Mouse (Mus musculus) neural tube, embryonic 13.5 days (tissue): ENCODE data around the gene Fbxl16. TPM values are rescaled to one million over a fixed set of nuclear protein-coding genes. Genes with fewer than 3 reads are reported as not detected.

Source experiments
- microRNA-seq: library from miRNA; unstranded; fragments of <30 nt; microRNA quantifications from one replicate; pipeline ENCODE4, GENCODE M21; 2016
- polyA plus RNA-seq: library from polyadenylated mRNA; unstranded; fragments of >200 nt; fragmentation: Nextera tagmentation; extraction: Ambion mirVana; gene quantifications from 2 replicates; pipeline ENCODE4 v1.2.1, GENCODE M21; 2015

Gene Fbxl16
- polyA plus RNA-seq, 1 experiment from 2014 or later: 31.8 TPM

Small RNA genes within 50 kb of the gene (microRNA-seq; reads per million reads assigned to microRNA genes)
- gene Mir3082 (0.44 reads per million), gene Mir6966 (not detected)

Other genes starting within 250 kb of the Fbxl16 start
- gene Sox8, start 238.4 kb upstream of the Fbxl16 start, polyA plus RNA-seq: 10.8 and 11.6 TPM in 2 replicates
- 24.9 and 26.2 TPM in 2 replicates for gene Lmf1, start 230.0 kb upstream of the Fbxl16 start, polyA plus RNA-seq
- 2.1 and 2.8 TPM in 2 replicates for gene Gng13, start 91.9 kb upstream of the Fbxl16 start, polyA plus RNA-seq
- 7.3 and 9.1 TPM in 2 replicates for gene Chtf18, start 81.7 kb upstream of the Fbxl16 start, polyA plus RNA-seq
- 20.4 and 24.4 TPM in 2 replicates for gene Rpusd1, start 81.4 kb upstream of the Fbxl16 start, polyA plus RNA-seq
- gene Mslnl, start 73.0 kb upstream of the Fbxl16 start, polyA plus RNA-seq: not detected in 2 replicates
- 0.29 and 0.54 TPM in 2 replicates for gene Msln, start 54.7 kb upstream of the Fbxl16 start, polyA plus RNA-seq
- 26.4 and 26.6 TPM in 2 replicates for gene Narfl, start 35.3 kb upstream of the Fbxl16 start, polyA plus RNA-seq
- gene Haghl, start 23.4 kb upstream of the Fbxl16 start, polyA plus RNA-seq: 101 and 107 TPM in 2 replicates
- 0.33 and 0.39 TPM in 2 replicates for gene Ccdc78, start 22.5 kb upstream of the Fbxl16 start, polyA plus RNA-seq
- 70.5 and 73.6 TPM in 2 replicates for gene Fam173a, start 16.2 kb upstream of the Fbxl16 start, polyA plus RNA-seq
- gene AC134908.4, start 13.4 kb upstream of the Fbxl16 start, polyA plus RNA-seq: 0.66 and 1.9 TPM in 2 replicates
- gene Metrn, start 11.9 kb upstream of the Fbxl16 start, polyA plus RNA-seq: 46.7 and 58.7 TPM in 2 replicates
- 27.0 and 28.3 TPM in 2 replicates for gene Wdr24, start 14.5 kb downstream of the Fbxl16 start, polyA plus RNA-seq
- 55.2 and 60.6 TPM in 2 replicates for gene Jmjd8, start 19.8 kb downstream of the Fbxl16 start, polyA plus RNA-seq
- gene Stub1, start 24.3 kb downstream of the Fbxl16 start, polyA plus RNA-seq: 284 and 316 TPM in 2 replicates
- 18.9 and 21.1 TPM in 2 replicates for gene Rhbdl1, start 28.2 kb downstream of the Fbxl16 start, polyA plus RNA-seq
- gene Gm20683, start 32.7 kb downstream of the Fbxl16 start, polyA plus RNA-seq: 6.9 and 7.5 TPM in 2 replicates
- gene Rhot2, start 35.8 kb downstream of the Fbxl16 start, polyA plus RNA-seq: 15.4 and 18.3 TPM in 2 replicates
- gene Wdr90, start 52.4 kb downstream of the Fbxl16 start, polyA plus RNA-seq: 14.1 and 15.6 TPM in 2 replicates
- gene Mcrip2, start 59.7 kb downstream of the Fbxl16 start, polyA plus RNA-seq: 10.8 and 14.2 TPM in 2 replicates
- gene Mettl26, start 66.0 kb downstream of the Fbxl16 start, polyA plus RNA-seq: 56.8 and 65.5 TPM in 2 replicates
- gene Wfikkn1, start 71.8 kb downstream of the Fbxl16 start, polyA plus RNA-seq: 0.53 and 0.79 TPM in 2 replicates
- gene Rab40c, start 110.6 kb downstream of the Fbxl16 start, polyA plus RNA-seq: 50.7 and 51.5 TPM in 2 replicates
- gene Pigq, start 135.9 kb downstream of the Fbxl16 start, polyA plus RNA-seq: 56.1 and 62.3 TPM in 2 replicates
- not detected in 2 replicates for gene Nhlrc4, start 135.9 kb downstream of the Fbxl16 start, polyA plus RNA-seq
- gene A930017K11Rik, start 143.5 kb downstream of the Fbxl16 start, polyA plus RNA-seq: 0.22 and 0.34 TPM in 2 replicates
- gene Capn15, start 176.7 kb downstream of the Fbxl16 start, polyA plus RNA-seq: 16.7 and 20.5 TPM in 2 replicates